Mouse (Mus musculus): ENCODE measurements at regions not wholly inside any gene's neighbourhood (a gene's known extent, or its start where the extent isn't known, plus 50 kb on each side); places are given as distances from the start of the nearest gene placed in this dataset.

- Histone ChIP-seq H3K4me1 (replicated peaks; ENCODE audit: control insufficient read depth, insufficient read depth, low read length) (peaks cover 18% of the 10 kb centered on the region), H3K36me3 (ENCODE audit: control insufficient read depth, insufficient read depth, low read length) (no peaks in the 10 kb centered on the region), H3K4me3 (ENCODE audit: control insufficient read depth, insufficient read depth, low read length) (no peak overlapping the region), H3K27ac (ENCODE audit: control insufficient read depth, insufficient read depth, low read length) (no peak overlapping the region), H3K27me3 (ENCODE audit: control insufficient read depth, insufficient read depth, low read length) (no peaks in the 10 kb centered on the region)
- no peak for DNase-seq
- TF ChIP-seq CTCF (IDR thresholded peaks at IDR 0.05; ENCODE audit: borderline replicate concordance, control insufficient read depth, extremely low read depth, insufficient read depth, low read length, poor library complexity) (no peak), POLR2A (IDR thresholded peaks at IDR 0.05; ENCODE audit: control insufficient read depth, extremely low read depth, insufficient read depth, low read length, poor library complexity) (no peak)
Measured at GRCm38 (mm10) chr17:51413741-51414140, 234.6 kb upstream of the Tbc1d5 start.

DNA sequence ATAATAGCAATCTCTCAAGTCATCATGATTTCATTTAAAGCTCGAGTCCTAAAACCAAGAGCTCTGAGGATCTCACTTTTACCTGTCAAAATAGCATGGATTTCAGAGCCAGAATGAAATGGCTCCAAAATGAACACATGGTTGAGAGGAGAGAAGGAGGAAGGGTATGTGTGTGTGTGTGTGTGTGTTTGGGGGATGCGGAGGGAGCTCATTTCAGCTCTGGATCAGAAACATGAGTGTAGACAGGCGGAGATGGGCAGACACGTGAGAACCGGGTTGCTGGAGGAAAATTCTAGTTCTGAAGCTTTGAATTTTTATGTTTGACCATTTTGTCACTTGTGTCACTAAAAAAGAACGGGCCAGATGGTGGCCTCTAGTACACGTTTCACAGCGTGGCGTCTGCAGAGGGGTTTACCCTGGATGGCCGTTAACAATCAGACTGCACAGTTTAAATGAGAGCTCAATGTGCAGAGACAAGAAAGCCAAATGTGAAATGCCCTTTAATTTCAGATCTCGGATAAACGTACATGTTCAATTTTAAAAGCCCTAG lies 232.5 kb upstream of the Tbc1d5 start:
- TF ChIP-seq POLR2A (IDR thresholded peaks at IDR 0.05; ENCODE audit: control insufficient read depth, extremely low read depth, insufficient read depth, low read length, poor library complexity) (no peak), CTCF (IDR thresholded peaks at IDR 0.05; ENCODE audit: borderline replicate concordance, control insufficient read depth, extremely low read depth, insufficient read depth, low read length, poor library complexity) (no peak)
- Histone ChIP-seq H3K27me3 (ENCODE audit: control insufficient read depth, insufficient read depth, low read length) (no peaks in the 10 kb centered on the region), H3K4me3 (ENCODE audit: control insufficient read depth, insufficient read depth, low read length) (no peak overlapping the region), H3K27ac (ENCODE audit: control insufficient read depth, insufficient read depth, low read length) (no peak overlapping the region), H3K4me1 (replicated peaks; ENCODE audit: control insufficient read depth, insufficient read depth, low read length) (peaks cover 23% of the 10 kb centered on the region), H3K36me3 (ENCODE audit: control insufficient read depth, insufficient read depth, low read length) (no peaks in the 10 kb centered on the region)
- 98% methylated on average over 12 of the region's 12 CpGs for WGBS
- no peak for DNase-seq

GRCm38 (mm10) chr17:51408894-51409293 lies 229.7 kb upstream of the Tbc1d5 start:
- Histone ChIP-seq H3K27ac (ENCODE audit: control insufficient read depth, insufficient read depth, low read length) (peak overlapping the region; percentile 84), H3K4me1 (replicated peaks; ENCODE audit: control insufficient read depth, insufficient read depth, low read length) (peaks cover 23% of the 10 kb centered on the region), H3K36me3 (ENCODE audit: control insufficient read depth, insufficient read depth, low read length) (no peaks in the 10 kb centered on the region), H3K4me3 (ENCODE audit: control insufficient read depth, insufficient read depth, low read length) (no peak overlapping the region), H3K27me3 (ENCODE audit: control insufficient read depth, insufficient read depth, low read length) (no peaks in the 10 kb centered on the region)
- 40% methylated on average over 5 of the region's 5 CpGs for WGBS
- TF ChIP-seq POLR2A (IDR thresholded peaks at IDR 0.05; ENCODE audit: control insufficient read depth, extremely low read depth, insufficient read depth, low read length, poor library complexity) (no peak), CTCF (IDR thresholded peaks at IDR 0.05; ENCODE audit: borderline replicate concordance, control insufficient read depth, extremely low read depth, insufficient read depth, low read length, poor library complexity) (no peak)
- peak; percentile 50 for DNase-seq

GRCm38 (mm10) chr17:51408367-51408766 lies 229.2 kb upstream of the Tbc1d5 start:
- WGBS = 6% methylated on average over 3 of the region's 3 CpGs
- no peak overlapping the region for H3K4me3 ChIP-seq (ENCODE audit: control insufficient read depth, insufficient read depth, low read length)

DNA sequence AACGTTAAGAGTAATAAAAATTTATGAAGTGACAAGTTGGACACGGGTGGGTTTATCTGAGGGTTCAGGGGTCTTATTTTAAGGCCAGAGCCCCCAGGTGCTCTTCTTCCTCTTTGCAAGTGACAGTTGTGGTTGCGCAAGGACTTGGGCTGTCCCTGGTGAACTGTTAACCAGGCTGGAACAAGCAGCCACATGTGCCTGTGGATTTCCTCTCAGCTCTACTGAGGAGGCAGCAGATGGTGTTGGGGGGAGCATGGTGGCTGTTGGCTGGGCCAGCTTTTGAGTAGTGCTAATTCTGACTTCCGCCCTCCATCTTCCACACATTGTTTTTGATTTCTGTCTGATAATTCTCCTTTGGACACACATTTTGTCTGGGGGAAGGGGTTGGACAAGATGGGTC lies 227.9 kb upstream of the Tbc1d5 start:
- TF ChIP-seq POLR2A (IDR thresholded peaks at IDR 0.05; ENCODE audit: control insufficient read depth, extremely low read depth, insufficient read depth, low read length, poor library complexity) = no peak
- no peak for TF ChIP-seq CTCF (IDR thresholded peaks at IDR 0.05; ENCODE audit: borderline replicate concordance, control insufficient read depth, extremely low read depth, insufficient read depth, low read length, poor library complexity)
- H3K27ac ChIP-seq (ENCODE audit: control insufficient read depth, insufficient read depth, low read length) = peak overlapping the region; percentile 11
- no peak overlapping the region for H3K4me3 ChIP-seq (ENCODE audit: control insufficient read depth, insufficient read depth, low read length)
- H3K36me3 ChIP-seq (ENCODE audit: control insufficient read depth, insufficient read depth, low read length) = no peaks in the 10 kb centered on the region
- peaks cover 27% of the 10 kb centered on the region for H3K4me1 ChIP-seq (replicated peaks; ENCODE audit: control insufficient read depth, insufficient read depth, low read length)
- 8% methylated on average over 4 of the region's 4 CpGs for WGBS
- DNase-seq = peak; percentile 75
- H3K27me3 ChIP-seq (ENCODE audit: control insufficient read depth, insufficient read depth, low read length) = no peaks in the 10 kb centered on the region

More at GRCm38 (mm10) chr17:51408367-51408766, 229.2 kb upstream of the Tbc1d5 start:
- Histone ChIP-seq H3K4me1 (replicated peaks; ENCODE audit: control insufficient read depth, insufficient read depth, low read length) (peaks cover 26% of the 10 kb centered on the region), H3K27ac (ENCODE audit: control insufficient read depth, insufficient read depth, low read length) (peak overlapping the region; percentile 98), H3K36me3 (ENCODE audit: control insufficient read depth, insufficient read depth, low read length) (no peaks in the 10 kb centered on the region), H3K27me3 (ENCODE audit: control insufficient read depth, insufficient read depth, low read length) (no peaks in the 10 kb centered on the region)
- peak; percentile 74 for DNase-seq
- TF ChIP-seq CTCF (IDR thresholded peaks at IDR 0.05; ENCODE audit: borderline replicate concordance, control insufficient read depth, extremely low read depth, insufficient read depth, low read length, poor library complexity) = no peak

DNA sequence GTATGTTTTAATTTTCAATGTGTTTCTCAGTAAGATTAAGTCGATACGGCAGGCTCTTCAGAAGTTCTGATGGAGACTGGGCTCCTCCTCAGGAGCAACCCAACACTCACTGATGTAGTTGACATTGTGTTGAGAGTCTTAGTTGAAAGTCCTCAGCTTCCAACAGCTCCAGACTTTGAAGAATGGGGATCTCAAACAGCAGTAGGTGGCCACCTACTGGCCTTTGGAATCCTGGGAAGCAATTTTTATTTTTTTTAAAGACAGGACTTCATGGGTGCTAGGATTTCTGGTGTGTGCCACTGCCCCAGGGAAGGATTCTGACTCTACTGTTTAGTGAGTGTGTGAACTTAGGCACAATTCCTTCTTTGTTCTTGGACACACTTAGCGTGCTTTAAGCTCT lies 225.9 kb upstream of the Tbc1d5 start:
- H3K4me3 ChIP-seq (ENCODE audit: control insufficient read depth, insufficient read depth, low read length) = no peak overlapping the region
- WGBS = 72% methylated on average over 3 of the region's 3 CpGs
- peaks cover 23% of the 10 kb centered on the region for H3K4me1 ChIP-seq (replicated peaks; ENCODE audit: control insufficient read depth, insufficient read depth, low read length)
- H3K27me3 ChIP-seq (ENCODE audit: control insufficient read depth, insufficient read depth, low read length) = no peaks in the 10 kb centered on the region
- DNase-seq = no peak
- TF ChIP-seq POLR2A (IDR thresholded peaks at IDR 0.05; ENCODE audit: control insufficient read depth, extremely low read depth, insufficient read depth, low read length, poor library complexity) = no peak
- no peak for TF ChIP-seq CTCF (IDR thresholded peaks at IDR 0.05; ENCODE audit: borderline replicate concordance, control insufficient read depth, extremely low read depth, insufficient read depth, low read length, poor library complexity)
- no peak overlapping the region for H3K27ac ChIP-seq (ENCODE audit: control insufficient read depth, insufficient read depth, low read length)
- no peaks in the 10 kb centered on the region for H3K36me3 ChIP-seq (ENCODE audit: control insufficient read depth, insufficient read depth, low read length)

- H3K27ac ChIP-seq (ENCODE audit: control insufficient read depth, insufficient read depth, low read length) = no peak overlapping the region
- no peaks in the 10 kb centered on the region for H3K27me3 ChIP-seq (ENCODE audit: control insufficient read depth, insufficient read depth, low read length)
- H3K36me3 ChIP-seq (ENCODE audit: control insufficient read depth, insufficient read depth, low read length) = no peaks in the 10 kb centered on the region
- TF ChIP-seq POLR2A (IDR thresholded peaks at IDR 0.05; ENCODE audit: control insufficient read depth, extremely low read depth, insufficient read depth, low read length, poor library complexity) (no peak), CTCF (IDR thresholded peaks at IDR 0.05; ENCODE audit: borderline replicate concordance, control insufficient read depth, extremely low read depth, insufficient read depth, low read length, poor library complexity) (no peak)
- 70% methylated on average over 7 of the region's 7 CpGs for WGBS
- no peak overlapping the region for H3K4me3 ChIP-seq (ENCODE audit: control insufficient read depth, insufficient read depth, low read length)
- H3K4me1 ChIP-seq (replicated peaks; ENCODE audit: control insufficient read depth, insufficient read depth, low read length) = peaks cover 5% of the 10 kb centered on the region
- no peak for DNase-seq
Measured at GRCm38 (mm10) chr17:51397973-51398372, 218.8 kb upstream of the Tbc1d5 start.

All from thymus, adult 2 months (tissue).